Mouse (Mus musculus) forebrain, embryonic 11.5 days (tissue): ENCODE measurements around the gene Gm11127. TPM values are rescaled to one million over a fixed set of nuclear protein-coding genes. Genes with fewer than 3 reads are reported as not detected.
A peak's percentile ranks its signal among the peaks of the same experiment; 100 is the strongest.
"Not testable (repeated sequence)": the region's sequence is repeated elsewhere in the genome, so short reads cannot be mapped to it uniquely, and the experiment has no call there.

Source experiments
- ATAC-seq: fragments of 200-750 bp; cut with Nextera tagmentation; replicated peaks from 2 replicates; pipeline ENCODE4 v1.8.0; 2017; ENCODE audit warnings: moderate TSS enrichment; ENCODE audit not compliant: low FRiP score
- DNase-seq: peaks from one replicate; pipeline ENCODE4 v3.0.0-alpha.2; 2017; ENCODE audit warnings: low spot score
- H3K27ac ChIP-seq: fragments of 300-500 bp; sonication (generic); 2 replicates; pipeline ENCODE4 v1.5.1; 2014; ENCODE audit warnings: low read depth, low read length
- H3K27me3 ChIP-seq: fragments of 300-500 bp; sonication (generic); 2 replicates; pipeline ENCODE4 v1.6.1; 2014; ENCODE audit warnings: mild to moderate bottlenecking, low read length, mixed read lengths; ENCODE audit not compliant: control insufficient read depth, insufficient read depth
- H3K36me3 ChIP-seq: fragments of 300-500 bp; sonication (generic); 2 replicates; pipeline ENCODE4 v1.6.1; 2014; ENCODE audit warnings: mild to moderate bottlenecking, low read length, moderate library complexity, mixed read lengths; ENCODE audit not compliant: control insufficient read depth, insufficient read depth
- H3K4me1 ChIP-seq: fragments of 300-500 bp; sonication (generic); replicated peaks from 2 replicates; pipeline ENCODE4 v1.6.1; 2014; ENCODE audit warnings: low read length, mixed read lengths; ENCODE audit not compliant: control insufficient read depth, insufficient read depth
- H3K4me2 ChIP-seq: fragments of 300-500 bp; sonication (generic); 2 replicates; pipeline ENCODE4 v1.6.1; 2014; ENCODE audit warnings: low read depth, mild to moderate bottlenecking, low read length, moderate library complexity, mixed read lengths; ENCODE audit not compliant: severe bottlenecking
- H3K4me3 ChIP-seq: fragments of 300-500 bp; sonication (generic); 2 replicates; pipeline ENCODE4 v1.5.1; 2014; ENCODE audit warnings: low read depth, low read length
- H3K9ac ChIP-seq: fragments of 300-500 bp; sonication (generic); 2 replicates; pipeline ENCODE4 v1.6.1; 2014; ENCODE audit warnings: low read length
- H3K9me3 ChIP-seq: fragments of 300-500 bp; sonication (generic); 2 replicates; pipeline ENCODE4 v1.6.1; 2016; ENCODE audit warnings: low read length, mixed read lengths; ENCODE audit not compliant: control insufficient read depth
- WGBS: fragments of 180-500 bp; shearing (Covaris S2); extraction: QIAGEN DNeasy Blood & Tissue Kit; methylation state at CpG from one replicate; pipeline ENCODE4 v1.1.7; 2014; 5-methylcytosine and 5-hydroxymethylcytosine counted together
- polyA plus RNA-seq: library from polyadenylated mRNA; unstranded; fragments of >200 nt; fragmentation: Nextera tagmentation; extraction: Ambion mirVana; gene quantifications from 2 replicates; pipeline ENCODE4 v1.2.1, GENCODE M21; 2014

Gene Gm11127
- polyA plus RNA-seq, 1 experiment from 2014 or later = not detected

GRCm38 (mm10) chr17:36082519-36083232 lies 24.5 kb upstream of the Gm11127 start:
- not testable (repeated sequence) for H3K27me3 ChIP-seq, H3K9me3 ChIP-seq, ATAC-seq, H3K9ac ChIP-seq, H3K27ac ChIP-seq, H3K36me3 ChIP-seq, DNase-seq, H3K4me1 ChIP-seq
- WGBS = 52% methylated on average over 3 of the region's 6 CpGs
- Histone ChIP-seq H3K4me2 (peak overlapping the region; percentile 99; the same call in 1 of the 2 replicates), H3K4me3 (peak overlapping the region; percentile 49; the same call in 1 of the 2 replicates)

GRCm38 (mm10) chr17:36081901-36082300 lies 23.7 kb upstream of the Gm11127 start:
- not testable (repeated sequence) for H3K36me3 ChIP-seq, ATAC-seq, H3K9me3 ChIP-seq, H3K4me3 ChIP-seq, H3K4me2 ChIP-seq, H3K27ac ChIP-seq, DNase-seq, H3K9ac ChIP-seq, H3K27me3 ChIP-seq, H3K4me1 ChIP-seq

GRCm38 (mm10) chr17:36060829-36061228 lies 2.7 kb upstream of the Gm11127 start:
- no peak overlapping the region for H3K4me3 ChIP-seq
- WGBS = 29% methylated on average over 2 of the region's 2 CpGs
- no peak overlapping the region for H3K4me2 ChIP-seq
- H3K4me1 ChIP-seq = no peaks in the 10 kb centered on the region
- no peak overlapping the region for H3K27ac ChIP-seq
- no peak for ATAC-seq
- H3K27me3 ChIP-seq = no peaks in the 10 kb centered on the region
- H3K9me3 ChIP-seq = no peaks in the 10 kb centered on the region
- no peaks in the 10 kb centered on the region for H3K36me3 ChIP-seq
- peak; percentile 84 for DNase-seq
- H3K9ac ChIP-seq = no peak overlapping the region

- H3K4me3 ChIP-seq, H3K27me3 ChIP-seq, DNase-seq, H3K4me2 ChIP-seq, H3K9me3 ChIP-seq, H3K9ac ChIP-seq, H3K36me3 ChIP-seq, H3K4me1 ChIP-seq, ATAC-seq, H3K27ac ChIP-seq: not testable (repeated sequence)
- WGBS = 90% methylated on average over 22 of the region's 25 CpGs
Measured at GRCm38 (mm10) chr17:36057927-36058326, 244 bp downstream of the Gm11127 start.

GRCm38 (mm10) chr17:36043286-36043685 lies 14.9 kb downstream of the Gm11127 start:
- no peak overlapping the region; the same call in 1 of the 2 replicates for H3K4me2 ChIP-seq

GRCm38 (mm10) chr17:36042610-36043169 lies 15.5 kb downstream of the Gm11127 start, which contains the start of the genes H2-T22 and Gm6034:
H2-T22 (minus strand) TSS chr17:36042747.
Gm6034 (plus strand) TSS chr17:36042961.
- H3K4me2 ChIP-seq = peak within 1 kb of the TSS; percentile 54
- not testable (repeated sequence) for H3K9me3 ChIP-seq, H3K4me1 ChIP-seq, H3K27ac ChIP-seq, H3K27me3 ChIP-seq, H3K36me3 ChIP-seq
- peak; percentile 70 for DNase-seq
- peak within 1 kb of the TSS; percentile 39 for H3K9ac ChIP-seq
- peak; percentile 91 for ATAC-seq
- H3K4me3 ChIP-seq = peak within 1 kb of the TSS; percentile 24
- WGBS = 2% methylated on average over 12 of the region's 12 CpGs

More at GRCm38 (mm10) chr17:36043286-36043685, 14.9 kb downstream of the Gm11127 start:
- WGBS = 83% methylated on average over 3 of the region's 3 CpGs
- Histone ChIP-seq H3K4me1 (no peaks in the 10 kb centered on the region), H3K9ac (no peak overlapping the region), H3K9me3 (no peaks in the 10 kb centered on the region), H3K27ac (no peak overlapping the region), H3K36me3 (no peaks in the 10 kb centered on the region), H3K27me3 (no peaks in the 10 kb centered on the region), H3K4me3 (no peak overlapping the region)
- no peak for DNase-seq
- no peak for ATAC-seq

- Histone ChIP-seq H3K4me3 (peak overlapping the region; percentile 24), H3K4me2 (peak overlapping the region; percentile 54), H3K9ac (peak overlapping the region; percentile 39)
- not testable (repeated sequence) for DNase-seq, H3K4me1 ChIP-seq, H3K9me3 ChIP-seq, H3K27me3 ChIP-seq, H3K36me3 ChIP-seq, H3K27ac ChIP-seq
- ATAC-seq = peak; percentile 33; the same call in 1 of the 2 replicates
- WGBS = 1% methylated on average over 19 of the region's 19 CpGs
Measured at GRCm38 (mm10) chr17:36042055-36042454, 16.1 kb downstream of the Gm11127 start.

- H3K4me1 ChIP-seq, H3K9ac ChIP-seq, H3K4me3 ChIP-seq, H3K27ac ChIP-seq, H3K9me3 ChIP-seq, DNase-seq, H3K36me3 ChIP-seq, H3K27me3 ChIP-seq, H3K4me2 ChIP-seq, ATAC-seq: not testable (repeated sequence)
- 84% methylated on average over 2 of the region's 2 CpGs for WGBS
Measured at GRCm38 (mm10) chr17:36040604-36041003, 17.6 kb downstream of the Gm11127 start.
